Mouse (Mus musculus): ENCODE data around the gene Gm8265. TPM values are rescaled to one million over a fixed set of nuclear protein-coding genes. Genes with fewer than 3 reads are reported as not detected.

Gm8265 gene
- not detected in 2 replicates for polyA plus RNA-seq (2012; rRNA removed)

GRCm38 (mm10) chr14:5632928-5633327, at the start of gene Gm8265:
Gene Gm8265 (minus strand): TSS chr14:5633028.

Other genes with a start within 250 kb of the Gm8265 start
- not detected in 2 replicates for gene Gm3500, start 244.0 kb downstream of the Gm8265 start, polyA plus RNA-seq (2012; rRNA removed)
- 0.23 TPM in 1 of 2 replicates, not detected in the other for gene Gm3194, start 177.6 kb downstream of the Gm8265 start, polyA plus RNA-seq (2012; rRNA removed)
- not detected in 2 replicates for gene Gm8246, start 155.2 kb downstream of the Gm8265 start, polyA plus RNA-seq (2012; rRNA removed)
- not detected in 2 replicates for gene Gm3187, start 148.8 kb downstream of the Gm8265 start, polyA plus RNA-seq (2012; rRNA removed)
- gene Gm3488, start 131.4 kb downstream of the Gm8265 start, polyA plus RNA-seq (2012; rRNA removed): not detected in 2 replicates
- gene Gm3532, start 94.5 kb downstream of the Gm8265 start, polyA plus RNA-seq (2012; rRNA removed): not detected in 2 replicates
- not detected in 2 replicates for gene Gm9603, start 54.4 kb upstream of the Gm8265 start, polyA plus RNA-seq (2012; rRNA removed)
- 0.53 TPM in 1 of 2 replicates, not detected in the other for gene Gm3373, start 108.5 kb upstream of the Gm8265 start, polyA plus RNA-seq (2012; rRNA removed)
- gene Gm3383, start 175.0 kb upstream of the Gm8265 start, polyA plus RNA-seq (2012; rRNA removed): 0.23 TPM in 1 of 2 replicates, not detected in the other
- not detected in 2 replicates for gene Gm3424, start 197.3 kb upstream of the Gm8265 start, polyA plus RNA-seq (2012; rRNA removed)
- not detected in 2 replicates for gene Gm8237, start 247.4 kb upstream of the Gm8265 start, polyA plus RNA-seq (2012; rRNA removed)